Mouse (Mus musculus): ENCODE data around the gene Dbp. TPM values are rescaled to one million over a fixed set of nuclear protein-coding genes. Genes with fewer than 3 reads are reported as not detected.

Gene Dbp
- total and polyA plus RNA-seq, 3 experiments = 22.5 to 24.4 TPM; not detected in 1

- DNase-seq (ENCODE audit: low read depth, low spot score) = peak; percentile 91
- Histone ChIP-seq H3K27ac (ENCODE audit: control insufficient read depth, low read depth, low read length) (peak overlapping the region; percentile 98), H3K4me3 (ENCODE audit: control insufficient read depth in 1 of 2, insufficient read depth in 1 of 2, low read depth in 2 of 2, low read length in 2 of 2) (peak overlapping the region; percentile 82 to 85), H3K27me3 (ENCODE audit: control insufficient read depth in 1 of 2, insufficient read depth in 2 of 2, low read length in 2 of 2) (no peaks in the 10 kb centered on the region), H3K9ac (ENCODE audit: control insufficient read depth, low read depth, low read length, poor library complexity, severe bottlenecking) (peak overlapping the region; percentile 98), H3K79me2 (ENCODE audit: control insufficient read depth, insufficient read depth, low read length, poor library complexity) (peaks cover 7% of the 10 kb centered on the region), H3K4me1 (ENCODE audit: control insufficient read depth in 1 of 2, insufficient read depth in 2 of 2, low read length in 2 of 2) (peaks cover 0 to 12% of the 10 kb centered on the region in 2 experiments; a peak in 1 of 4 replicates), H3K9me3 (replicated peaks; ENCODE audit: insufficient read depth, low read length) (no peaks in the 10 kb centered on the region), H3K36me3 (ENCODE audit: control insufficient read depth in 1 of 2, insufficient read depth in 2 of 2, low read length in 2 of 2) (peaks cover 0 to 5% of the 10 kb centered on the region in 2 experiments; a peak in 2 of 4 replicates)
- TF ChIP-seq POLR2AphosphoS2 (IDR thresholded peaks at IDR 0.05; ENCODE audit: low read length) (peak; percentile 94), ZNF384 (IDR thresholded peaks at IDR 0.05; ENCODE audit: low read depth, low read length) (no peak), RAD21 (IDR thresholded peaks at IDR 0.05; ENCODE audit: low read depth, low read length) (no peak), KAT2A (conservative IDR thresholded peaks at IDR 0.05; ENCODE audit: low read depth, low read length) (no peak), MXI1 (IDR thresholded peaks at IDR 0.05; ENCODE audit: low read depth, low read length) (peak; percentile 42; the same call in 1 of the 2 replicates), ZMIZ1 (IDR thresholded peaks at IDR 0.05; ENCODE audit: low read depth, low read length) (peak; percentile 90), TBP (IDR thresholded peaks at IDR 0.05; ENCODE audit: low read depth, low read length) (peak; percentile 72), CTCF (IDR thresholded peaks at IDR 0.05 in 2 of 3, conservative IDR thresholded peaks at IDR 0.05 in 1 of 3; ENCODE audit: control insufficient read depth in 1 of 3, insufficient read depth in 1 of 3, low read depth in 2 of 3, low read length in 3 of 3, poor library complexity in 1 of 3, severe bottlenecking in 1 of 3) (no peak; a peak in 2 of 6 replicates), POLR2AphosphoS5 (IDR thresholded peaks at IDR 0.05; ENCODE audit: borderline replicate concordance, low read depth, low read length) (no peak), NRF1 (IDR thresholded peaks at IDR 0.05; ENCODE audit: insufficient read depth, low read depth, low read length, poor library complexity, severe bottlenecking) (peak; percentile 80), ETS1 (IDR thresholded peaks at IDR 0.05; ENCODE audit: low read depth, low read length) (no peak), BHLHE40 (IDR thresholded peaks at IDR 0.05; ENCODE audit: borderline replicate concordance, low read depth, low read length) (0 out of 2 replicates have a peak, but pooled peaks have one; percentile 49), NELFE (IDR thresholded peaks at IDR 0.05; ENCODE audit: low read depth, low read length) (peak; percentile 73), MYB (IDR thresholded peaks at IDR 0.05; ENCODE audit: low read depth, low read length) (no peak), USF2 (IDR thresholded peaks at IDR 0.05; ENCODE audit: borderline replicate concordance in 1 of 2, insufficient read depth in 1 of 2, low read depth in 1 of 2, low read length in 2 of 2) (no peak), EP300 (IDR thresholded peaks at IDR 0.05; ENCODE audit: low read depth in 1 of 2, low read length in 2 of 2) (no peak), ZKSCAN1 (IDR thresholded peaks at IDR 0.05; ENCODE audit: low read depth, low read length) (no peak), CHD1 (IDR thresholded peaks at IDR 0.05; ENCODE audit: low read depth, low read length) (no peak), GABPA (IDR thresholded peaks at IDR 0.05; ENCODE audit: low read depth, low read length) (no peak), TAL1 (IDR thresholded peaks at IDR 0.05; ENCODE audit: low read length) (no peak), JUND (IDR thresholded peaks at IDR 0.05; ENCODE audit: low read depth, low read length) (no peak), MYC (IDR thresholded peaks at IDR 0.05; ENCODE audit: low read depth, low read length) (no peak), POLR2A (IDR thresholded peaks at IDR 0.05; ENCODE audit: control insufficient read depth in 1 of 2, insufficient read depth in 1 of 2, low read depth in 1 of 2, low read length in 2 of 2, poor library complexity in 1 of 2) (peak; percentile 65 to 67), SIN3A (IDR thresholded peaks at IDR 0.05; ENCODE audit: low read length) (peak; percentile 77), USF1 (IDR thresholded peaks at IDR 0.05; ENCODE audit: low read depth, low read length) (0 out of 2 replicates have a peak, but pooled peaks have one; percentile 15), HCFC1 (IDR thresholded peaks at IDR 0.05; ENCODE audit: low read depth, low read length) (peak; percentile 60; the same call in 1 of the 2 replicates), UBTF (IDR thresholded peaks at IDR 0.05; ENCODE audit: borderline replicate concordance, insufficient read depth, low read depth, low read length) (0 out of 2 replicates have a peak, but pooled peaks have one; percentile 44), MAX (IDR thresholded peaks at IDR 0.05; ENCODE audit: low read length) (peak; percentile 45; the same call in 1 of the 2 replicates), RCOR1 (IDR thresholded peaks at IDR 0.05; ENCODE audit: low read depth, low read length) (no peak), MAZ (IDR thresholded peaks at IDR 0.05; ENCODE audit: low read depth, low read length) (peak; percentile 91; the same call in 1 of the 2 replicates), GATA1 (IDR thresholded peaks at IDR 0.05; ENCODE audit: low read depth, low read length) (no peak), ELF1 (IDR thresholded peaks at IDR 0.05; ENCODE audit: low read depth, low read length) (no peak), TCF12 (IDR thresholded peaks at IDR 0.05; ENCODE audit: low read depth, low read length) (peak; percentile 43), MAFK (IDR thresholded peaks at IDR 0.05; ENCODE audit: borderline replicate concordance, low read depth, low read length) (no peak), MEF2A (IDR thresholded peaks at IDR 0.05; ENCODE audit: extremely low read depth, insufficient replicate concordance, low read depth, low read length, poor library complexity, severe bottlenecking) (no peak), E2F4 (IDR thresholded peaks at IDR 0.05; ENCODE audit: borderline replicate concordance, low read depth, low read length) (no peak)
Observed at GRCm38 (mm10) chr7:45706721-45707241, 1.9 kb downstream of the Dbp start.
